Mouse (Mus musculus) testis, adult 2 months (tissue): ENCODE measurements at regions not wholly inside any gene's neighbourhood (a gene's known extent, or its start where the extent isn't known, plus 50 kb on each side); places are given as distances from the start of the nearest gene placed in this dataset.

Experiments used
- CTCF ChIP-seq: fragments of 200-500 bp; IDR thresholded peaks from 2 replicates; pipeline ENCODE4 v1.5.1; 2012; ENCODE audit warnings: low read depth, mild to moderate bottlenecking, inconsistent platforms, low read length, moderate library complexity; ENCODE audit not compliant: control insufficient read depth, insufficient read depth, insufficient replicate concordance
- POLR2A ChIP-seq: fragments of 200-500 bp; IDR thresholded peaks from 2 replicates; pipeline ENCODE4 v1.6.1; 2012; ENCODE audit warnings: low read depth, mild to moderate bottlenecking, inconsistent platforms, low read length, moderate library complexity; ENCODE audit not compliant: control insufficient read depth

- TF ChIP-seq POLR2A (no peak), CTCF (no peak)
Observed at GRCm38 (mm10) chr11:112982802-112983591, 201.0 kb downstream of the Sox9 start.
